Mouse (Mus musculus) neural tube, embryonic 14.5 days (tissue): ENCODE data around the gene Larp6. TPM values are rescaled to one million over a fixed set of nuclear protein-coding genes. Genes with fewer than 3 reads are reported as not detected.

Experiments used
- ATAC-seq: fragments of 200-750 bp; cut with Nextera tagmentation; 2 replicates; pipeline ENCODE4 v1.8.0; 2017; ENCODE audit warnings: low read depth, mild to moderate bottlenecking, moderate TSS enrichment, moderate library complexity
- H3K27ac ChIP-seq: fragments of 300-500 bp; sonication (generic); 2 replicates; pipeline ENCODE4 v1.5.1; 2014; ENCODE audit warnings: low read depth, mild to moderate bottlenecking, control low read depth, low read length, moderate library complexity, mixed read lengths
- H3K27me3 ChIP-seq: fragments of 300-500 bp; sonication (generic); 2 replicates; pipeline ENCODE4 v1.6.1; 2014; ENCODE audit warnings: low read length; ENCODE audit not compliant: control insufficient read depth, insufficient read depth
- H3K36me3 ChIP-seq: fragments of 300-500 bp; sonication (generic); 2 replicates; pipeline ENCODE4 v1.6.1; 2014; ENCODE audit warnings: low read length, mixed read lengths; ENCODE audit not compliant: control insufficient read depth, insufficient read depth
- H3K4me1 ChIP-seq: fragments of 300-500 bp; sonication (generic); 2 replicates; pipeline ENCODE4 v1.6.1; 2014; ENCODE audit warnings: low read length; ENCODE audit not compliant: control insufficient read depth, insufficient read depth
- H3K4me2 ChIP-seq: fragments of 300-500 bp; sonication (generic); 2 replicates; pipeline ENCODE4 v1.6.1; 2014; ENCODE audit warnings: mild to moderate bottlenecking, low read depth, low read length, control low read depth
- H3K4me3 ChIP-seq: fragments of 300-500 bp; sonication (generic); 2 replicates; pipeline ENCODE4 v1.5.1; 2014; ENCODE audit warnings: low read depth, low read length, control low read depth, mixed read lengths
- H3K9ac ChIP-seq: fragments of 300-500 bp; sonication (generic); replicated peaks from 2 replicates; pipeline ENCODE4 v1.6.1; 2014; ENCODE audit warnings: low read depth, mild to moderate bottlenecking, control low read depth, low read length, mixed read lengths
- H3K9me3 ChIP-seq: fragments of 300-500 bp; sonication (generic); 2 replicates; pipeline ENCODE4 v1.6.1; 2016; ENCODE audit warnings: low read length; ENCODE audit not compliant: control insufficient read depth
- WGBS: fragments of 180-500 bp; shearing (Covaris S2); extraction: QIAGEN DNeasy Blood & Tissue Kit; methylation state at CpG from one replicate; pipeline ENCODE4 v1.1.7; 2014; 5-methylcytosine and 5-hydroxymethylcytosine counted together
- polyA plus RNA-seq: library from polyadenylated mRNA; unstranded; fragments of >200 nt; fragmentation: Nextera tagmentation; extraction: Ambion mirVana; gene quantifications from 2 replicates; pipeline ENCODE4 v1.2.1, GENCODE M21; 2014

Larp6 gene
- polyA plus RNA-seq, 1 experiment from 2014 or later = 22.4 TPM

DNA sequence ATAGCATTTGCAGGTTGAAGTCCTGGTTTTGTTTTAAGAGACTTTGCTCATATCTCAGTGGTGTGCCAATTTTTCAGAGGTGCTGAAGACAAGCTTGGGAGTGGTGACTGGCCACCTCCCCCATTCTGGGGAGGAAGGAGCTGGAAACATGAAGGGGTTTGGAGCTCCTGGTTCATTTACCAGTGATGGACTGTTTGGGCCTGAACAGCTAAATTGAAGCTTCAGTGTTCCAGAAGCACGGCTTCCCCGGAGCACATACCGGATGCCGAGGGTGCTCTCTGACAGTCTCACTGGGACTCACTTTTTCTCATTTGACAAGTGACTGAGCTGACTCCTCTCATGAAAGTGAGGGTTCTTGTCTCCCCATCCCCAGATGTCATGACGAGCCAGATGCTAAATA lies 4.2 kb upstream of the Larp6 start:
- H3K27me3 ChIP-seq = no peaks in the 10 kb centered on the region
- no peaks in the 10 kb centered on the region for H3K9me3 ChIP-seq
- no peak overlapping the region for H3K4me3 ChIP-seq
- 89% methylated on average over 5 of the region's 5 CpGs for whole genome bisulfite sequencing
- no peak overlapping the region for H3K4me2 ChIP-seq
- H3K4me1 ChIP-seq = no peaks in the 10 kb centered on the region
- no peak for ATAC-seq
- H3K9ac ChIP-seq = no peak overlapping the region
- H3K36me3 ChIP-seq = no peaks in the 10 kb centered on the region
- H3K27ac ChIP-seq = no peak overlapping the region

DNA sequence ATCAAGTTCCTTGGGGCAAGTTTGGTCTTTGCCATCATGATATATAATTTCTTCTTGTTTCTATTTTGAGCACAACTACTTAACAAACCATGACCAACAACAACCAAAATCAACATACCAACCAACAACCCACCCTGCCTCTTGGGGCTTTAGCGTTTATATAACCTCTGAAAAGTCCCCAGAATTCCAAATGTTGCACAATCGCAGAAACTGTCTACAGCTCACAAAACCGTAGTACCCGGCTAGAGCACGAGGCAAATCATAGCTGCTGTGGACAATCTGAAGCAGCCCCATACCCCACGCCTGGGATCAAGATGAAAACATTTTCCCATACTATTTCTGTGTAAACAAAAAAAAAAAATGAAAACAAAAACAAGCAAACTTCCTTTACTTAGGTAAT lies 3.1 kb upstream of the Larp6 start:
- Histone ChIP-seq H3K4me1 (no peaks in the 10 kb centered on the region), H3K9ac (no peak overlapping the region), H3K36me3 (no peaks in the 10 kb centered on the region), H3K4me2 (no peak overlapping the region), H3K27me3 (no peaks in the 10 kb centered on the region), H3K4me3 (no peak overlapping the region), H3K27ac (no peak overlapping the region), H3K9me3 (no peaks in the 10 kb centered on the region)
- WGBS = 89% methylated on average over 6 of the region's 6 CpGs
- no peak for ATAC-seq

DNA sequence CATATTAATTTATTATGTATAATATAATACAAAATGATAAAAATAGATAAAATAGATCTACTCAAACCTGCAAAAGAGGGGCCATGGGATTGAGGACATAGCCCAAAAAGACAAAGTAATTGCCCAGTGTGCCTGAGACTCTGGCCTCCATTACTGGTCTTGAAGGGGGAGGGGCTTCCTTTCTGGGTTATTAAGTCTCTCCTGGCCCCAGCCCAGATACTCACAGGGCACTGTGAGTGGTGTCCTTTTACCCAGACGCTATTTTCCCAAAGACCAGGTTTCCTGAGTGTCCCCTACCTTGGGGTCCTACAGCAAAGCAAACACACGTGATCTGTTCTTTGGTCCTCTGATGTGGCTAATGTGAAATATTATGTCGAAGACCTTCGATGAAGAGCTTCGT lies 778 bp upstream of the Larp6 start:
- no peak overlapping the region for H3K9ac ChIP-seq
- H3K9me3 ChIP-seq = no peaks in the 10 kb centered on the region
- H3K4me3 ChIP-seq = no peak overlapping the region
- ATAC-seq = no peak
- H3K27me3 ChIP-seq = no peaks in the 10 kb centered on the region
- H3K4me1 ChIP-seq = no peaks in the 10 kb centered on the region
- WGBS = 85% methylated on average over 5 of the region's 5 CpGs
- H3K4me2 ChIP-seq = peak overlapping the region; percentile 93; the same call in 1 of the 2 replicates
- H3K27ac ChIP-seq = no peak overlapping the region
- no peaks in the 10 kb centered on the region for H3K36me3 ChIP-seq

DNA sequence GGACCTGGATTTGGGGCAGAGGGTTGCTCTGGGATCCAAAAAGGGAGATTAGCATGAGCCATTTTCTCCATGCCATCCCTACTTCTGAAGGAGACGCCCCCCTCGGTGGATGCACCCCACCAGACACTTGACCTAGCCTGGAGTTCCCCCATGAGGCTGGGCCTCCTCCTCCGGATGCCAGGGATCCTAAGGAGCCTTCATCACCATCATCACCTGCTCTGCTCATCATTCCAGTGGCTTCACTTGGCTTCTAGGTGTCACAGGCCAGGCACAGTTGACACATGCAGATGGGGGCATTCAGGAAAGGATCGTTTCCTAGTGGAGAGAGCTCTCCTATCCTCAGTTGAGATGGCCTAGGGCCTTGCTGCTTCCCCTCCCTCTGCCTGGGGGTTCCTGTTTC lies 827 bp downstream of the Larp6 start:
- no peaks in the 10 kb centered on the region for H3K4me1 ChIP-seq
- 33% methylated on average over 4 of the region's 4 CpGs for WGBS
- no peak overlapping the region for H3K27ac ChIP-seq
- ATAC-seq = no peak
- H3K9ac ChIP-seq = peak overlapping the region; percentile 86
- H3K27me3 ChIP-seq = no peaks in the 10 kb centered on the region
- peak overlapping the region; percentile 61 for H3K4me3 ChIP-seq
- H3K36me3 ChIP-seq = no peaks in the 10 kb centered on the region
- no peaks in the 10 kb centered on the region for H3K9me3 ChIP-seq
- H3K4me2 ChIP-seq = peak overlapping the region; percentile 93

DNA sequence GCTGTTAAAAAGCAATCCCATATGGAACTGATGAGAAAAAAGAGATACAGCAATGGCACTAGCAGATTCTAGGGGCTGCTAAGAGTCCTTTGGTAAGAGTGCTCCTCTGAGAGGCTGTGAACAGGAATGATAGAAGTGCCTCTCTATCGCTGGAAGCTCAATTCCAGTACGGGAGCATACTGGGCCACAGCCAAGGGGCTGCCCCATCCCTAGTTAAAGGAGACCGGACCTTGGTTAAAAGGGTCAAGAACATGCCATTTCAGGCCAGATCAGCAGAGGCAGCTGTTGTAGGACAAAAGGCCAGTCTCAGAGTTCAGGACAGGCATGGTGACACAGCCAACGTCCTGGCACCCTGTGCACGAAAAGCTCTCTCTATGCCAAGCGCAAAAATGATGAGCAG lies 1.4 kb downstream of the Larp6 start:
- no peaks in the 10 kb centered on the region for H3K27me3 ChIP-seq
- H3K9me3 ChIP-seq = no peaks in the 10 kb centered on the region
- WGBS = 75% methylated on average over 6 of the region's 6 CpGs
- no peak overlapping the region for H3K27ac ChIP-seq
- H3K36me3 ChIP-seq = no peaks in the 10 kb centered on the region
- no peak overlapping the region for H3K9ac ChIP-seq
- ATAC-seq = no peak
- H3K4me3 ChIP-seq = no peak overlapping the region
- peak overlapping the region; percentile 93; the same call in 1 of the 2 replicates for H3K4me2 ChIP-seq
- H3K4me1 ChIP-seq = no peaks in the 10 kb centered on the region

DNA sequence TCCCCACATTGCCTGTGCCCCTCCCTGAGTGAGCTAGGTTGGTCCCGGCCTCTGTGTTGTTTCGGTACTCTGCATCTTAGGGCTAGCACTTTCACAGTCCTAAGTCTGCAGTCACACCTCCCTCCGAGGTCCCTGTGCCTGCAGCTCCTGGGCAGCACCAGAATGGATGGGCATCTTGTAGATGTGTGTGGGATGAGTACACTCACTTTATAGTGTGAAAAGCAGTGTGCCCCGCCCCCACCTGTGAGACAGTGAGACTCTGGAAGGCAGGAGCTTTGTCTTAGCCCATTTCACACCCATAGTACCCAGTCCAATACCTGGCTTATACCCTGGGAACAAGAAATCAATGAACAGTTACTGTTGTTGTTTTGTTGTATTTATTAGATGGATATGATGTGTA lies 2.5 kb downstream of the Larp6 start:
- no peak overlapping the region for H3K4me3 ChIP-seq
- WGBS = 85% methylated on average over 4 of the region's 4 CpGs
- no peaks in the 10 kb centered on the region for H3K4me1 ChIP-seq
- no peaks in the 10 kb centered on the region for H3K9me3 ChIP-seq
- no peak overlapping the region for H3K27ac ChIP-seq
- no peak overlapping the region for H3K4me2 ChIP-seq
- no peak overlapping the region for H3K9ac ChIP-seq
- no peaks in the 10 kb centered on the region for H3K27me3 ChIP-seq
- ATAC-seq = no peak
- no peaks in the 10 kb centered on the region for H3K36me3 ChIP-seq

DNA sequence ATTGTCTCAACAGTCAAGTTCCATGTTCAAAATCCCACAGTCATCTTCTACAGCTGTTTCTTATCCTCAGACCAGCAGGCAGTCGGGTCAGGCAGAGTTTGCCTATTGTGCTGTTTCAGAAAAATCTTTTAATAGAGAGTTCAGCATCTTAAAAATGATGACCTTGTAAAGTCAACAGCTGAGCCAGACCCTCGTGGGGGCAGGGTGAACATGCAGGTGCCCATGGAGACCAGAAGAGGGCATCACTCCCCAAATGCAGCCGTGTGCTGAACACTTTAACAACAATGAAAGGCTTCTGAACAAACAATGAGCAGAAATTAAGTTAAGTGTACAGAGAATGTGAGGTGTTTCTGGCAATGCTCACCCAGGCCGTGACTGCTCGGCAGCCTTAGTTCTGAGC lies 3.0 kb downstream of the Larp6 start:
- Histone ChIP-seq H3K4me2 (no peak overlapping the region), H3K27ac (no peak overlapping the region), H3K36me3 (no peaks in the 10 kb centered on the region), H3K27me3 (no peaks in the 10 kb centered on the region), H3K9me3 (no peaks in the 10 kb centered on the region), H3K9ac (no peak overlapping the region), H3K4me1 (no peaks in the 10 kb centered on the region), H3K4me3 (no peak overlapping the region)
- WGBS = 60% methylated on average over 5 of the region's 5 CpGs
- ATAC-seq = no peak

DNA sequence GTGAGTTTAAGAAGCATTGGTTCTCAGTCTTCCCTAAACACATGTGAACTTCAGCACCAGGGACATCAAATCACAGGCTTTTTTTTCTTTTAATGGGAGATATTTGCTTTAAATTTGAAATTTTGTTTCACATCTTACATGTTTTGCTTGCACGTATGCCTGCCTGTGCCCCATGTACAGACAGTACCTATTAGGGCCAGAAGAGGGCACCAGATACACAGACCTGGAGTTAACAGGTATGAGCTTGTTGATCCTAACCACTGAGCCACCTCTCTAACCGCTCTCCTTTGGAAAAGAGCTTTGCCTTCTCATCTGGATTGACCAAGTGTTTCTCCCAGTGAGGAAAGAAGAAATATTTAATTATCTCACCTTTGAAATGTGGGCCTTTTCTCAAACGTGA lies 5.5 kb downstream of the Larp6 start:
- ATAC-seq = no peak
- no peak overlapping the region for H3K9ac ChIP-seq
- H3K27me3 ChIP-seq = no peaks in the 10 kb centered on the region
- no peaks in the 10 kb centered on the region for H3K36me3 ChIP-seq
- H3K4me2 ChIP-seq = no peak overlapping the region
- H3K4me3 ChIP-seq = no peak overlapping the region
- no peaks in the 10 kb centered on the region for H3K4me1 ChIP-seq
- WGBS = 57% methylated on average over 3 of the region's 3 CpGs
- H3K27ac ChIP-seq = no peak overlapping the region
- H3K9me3 ChIP-seq = no peaks in the 10 kb centered on the region

DNA sequence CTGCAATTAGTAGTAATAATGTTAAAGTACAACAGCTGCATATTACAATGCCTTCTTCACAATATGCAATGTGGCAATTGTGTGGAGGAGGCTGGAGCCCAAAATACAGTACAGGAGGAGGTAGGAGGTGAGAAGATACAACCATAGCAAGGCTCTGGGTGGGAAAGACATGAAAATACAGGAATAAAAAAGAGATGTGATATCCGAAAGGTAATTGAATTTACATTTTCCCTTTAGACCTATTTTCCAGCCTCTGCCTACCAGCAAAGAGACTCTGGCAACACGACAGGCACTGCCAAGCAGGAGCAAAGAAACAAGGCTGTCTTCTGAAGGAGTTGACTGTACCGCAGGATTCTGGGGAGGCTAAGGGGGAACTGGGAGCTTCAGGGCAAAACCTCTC lies 6.9 kb downstream of the Larp6 start:
- Histone ChIP-seq H3K4me3 (no peak overlapping the region), H3K27me3 (no peaks in the 10 kb centered on the region), H3K27ac (no peak overlapping the region), H3K4me2 (no peak overlapping the region), H3K9ac (no peak overlapping the region), H3K4me1 (no peaks in the 10 kb centered on the region), H3K36me3 (no peaks in the 10 kb centered on the region), H3K9me3 (no peaks in the 10 kb centered on the region)
- WGBS = 71% methylated on average over 3 of the region's 3 CpGs
- ATAC-seq = no peak

DNA sequence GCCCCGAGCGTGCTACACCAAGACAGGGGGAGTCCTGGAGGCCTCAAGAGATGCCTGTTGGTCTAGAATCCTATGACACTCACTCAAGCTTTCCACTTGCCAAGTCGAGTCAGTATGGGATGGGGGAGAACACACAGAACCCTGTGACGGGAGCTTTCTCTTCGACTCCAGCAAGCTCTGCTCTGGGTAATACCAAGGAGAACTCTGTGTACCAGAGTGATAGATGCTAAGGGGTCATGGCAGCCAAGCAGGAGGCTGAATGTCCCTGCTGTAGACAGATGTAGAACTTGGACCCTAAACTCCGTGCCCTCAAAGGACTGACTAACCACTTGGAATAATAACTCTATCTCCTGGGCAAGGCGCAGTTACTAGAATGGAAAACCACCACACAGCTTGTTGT lies 12.2 kb downstream of the Larp6 start:
- Histone ChIP-seq H3K27ac (no peak overlapping the region), H3K9me3 (no peaks in the 10 kb centered on the region), H3K9ac (no peak overlapping the region), H3K4me1 (no peaks in the 10 kb centered on the region), H3K4me2 (no peak overlapping the region), H3K4me3 (no peak overlapping the region), H3K27me3 (no peaks in the 10 kb centered on the region), H3K36me3 (0 out of 2 replicates have a peak, but pooled peaks cover 2% of the 10 kb centered on the region)
- no peak for ATAC-seq
- WGBS = 93% methylated on average over 7 of the region's 7 CpGs
